Mouse (Mus musculus): Measurements from ENCODE around the gene Gan. TPM values are rescaled to one million over a fixed set of nuclear protein-coding genes. Genes with fewer than 3 reads are reported as not detected.
A peak's percentile ranks its signal among the peaks of the same experiment; 100 is the strongest.

The Gan gene
- total and polyA plus RNA-seq, 3 experiments = 5.6 to 8.7 TPM; not detected in 1

GRCm38 (mm10) chr8:117224630-117225029, 66.7 kb downstream of the Gan start:
- peak overlapping the region; percentile 69 to 80 for H3K4me3 ChIP-seq (ENCODE audit: control insufficient read depth in 1 of 2, insufficient read depth in 1 of 2, low read depth in 2 of 2, low read length in 2 of 2)
- H3K9me3 ChIP-seq (replicated peaks; ENCODE audit: insufficient read depth, low read length) = no peaks in the 10 kb centered on the region
- H3K27me3 ChIP-seq (ENCODE audit: control insufficient read depth in 1 of 2, insufficient read depth in 2 of 2, low read length in 2 of 2) = no peaks in the 10 kb centered on the region
- peak; percentile 91 for DNase-seq (ENCODE audit: low read depth, low spot score)
- TF ChIP-seq BHLHE40 (IDR thresholded peaks at IDR 0.05; ENCODE audit: borderline replicate concordance, low read depth, low read length) (no peak), ZNF384 (IDR thresholded peaks at IDR 0.05; ENCODE audit: low read depth, low read length) (0 out of 2 replicates have a peak, but pooled peaks have one; percentile 35), MXI1 (IDR thresholded peaks at IDR 0.05; ENCODE audit: low read depth, low read length) (no peak; the same call in 1 of the 2 replicates), TCF12 (IDR thresholded peaks at IDR 0.05; ENCODE audit: low read depth, low read length) (peak; percentile 38; the same call in 1 of the 2 replicates), ZMIZ1 (IDR thresholded peaks at IDR 0.05; ENCODE audit: low read depth, low read length) (no peak), CHD1 (IDR thresholded peaks at IDR 0.05; ENCODE audit: low read depth, low read length) (no peak), ETS1 (IDR thresholded peaks at IDR 0.05; ENCODE audit: low read depth, low read length) (peak; percentile 21; the same call in 1 of the 2 replicates), TBP (IDR thresholded peaks at IDR 0.05; ENCODE audit: low read depth, low read length) (peak; percentile 64), EP300 (IDR thresholded peaks at IDR 0.05; ENCODE audit: low read depth in 1 of 2, low read length in 2 of 2) (no peak), HCFC1 (IDR thresholded peaks at IDR 0.05; ENCODE audit: low read depth, low read length) (peak; percentile 71), MAX (IDR thresholded peaks at IDR 0.05; ENCODE audit: low read length) (no peak), MYC (IDR thresholded peaks at IDR 0.05; ENCODE audit: low read depth, low read length) (peak; percentile 82; the same call in 1 of the 2 replicates), MEF2A (IDR thresholded peaks at IDR 0.05; ENCODE audit: extremely low read depth, insufficient replicate concordance, low read depth, low read length, poor library complexity, severe bottlenecking) (no peak), CTCF (IDR thresholded peaks at IDR 0.05 in 2 of 3, conservative IDR thresholded peaks at IDR 0.05 in 1 of 3; ENCODE audit: control insufficient read depth in 1 of 3, insufficient read depth in 1 of 3, low read depth in 2 of 3, low read length in 3 of 3, poor library complexity in 1 of 3, severe bottlenecking in 1 of 3) (peak in 2 of 3 experiments; percentile 92 to 95), ELF1 (IDR thresholded peaks at IDR 0.05; ENCODE audit: low read depth, low read length) (peak; percentile 100), KAT2A (conservative IDR thresholded peaks at IDR 0.05; ENCODE audit: low read depth, low read length) (no peak), USF2 (IDR thresholded peaks at IDR 0.05; ENCODE audit: borderline replicate concordance in 1 of 2, insufficient read depth in 1 of 2, low read depth in 1 of 2, low read length in 2 of 2) (no peak), RAD21 (IDR thresholded peaks at IDR 0.05; ENCODE audit: low read depth, low read length) (peak; percentile 97), ZKSCAN1 (IDR thresholded peaks at IDR 0.05; ENCODE audit: low read depth, low read length) (no peak), POLR2A (IDR thresholded peaks at IDR 0.05; ENCODE audit: control insufficient read depth in 1 of 2, insufficient read depth in 1 of 2, low read depth in 1 of 2, low read length in 2 of 2, poor library complexity in 1 of 2) (peak in 1 of 2 experiments; percentile 74; a peak in 2 of 4 replicates), SIN3A (IDR thresholded peaks at IDR 0.05; ENCODE audit: low read length) (peak; percentile 96), JUND (IDR thresholded peaks at IDR 0.05; ENCODE audit: low read depth, low read length) (no peak), ZC3H11A (IDR thresholded peaks at IDR 0.05; ENCODE audit: low read depth, low read length) (peak; percentile 98), MAZ (IDR thresholded peaks at IDR 0.05; ENCODE audit: low read depth, low read length) (no peak), POLR2AphosphoS2 (IDR thresholded peaks at IDR 0.05; ENCODE audit: low read length) (no peak), E2F4 (IDR thresholded peaks at IDR 0.05; ENCODE audit: borderline replicate concordance, low read depth, low read length) (no peak), NELFE (IDR thresholded peaks at IDR 0.05; ENCODE audit: low read depth, low read length) (0 out of 2 replicates have a peak, but pooled peaks have one; percentile 29), SMC3 (IDR thresholded peaks at IDR 0.05; ENCODE audit: low read depth, low read length) (peak; percentile 99)
- peaks cover 0 to 2% of the 10 kb centered on the region in 2 experiments; a peak in 1 of 4 replicates for H3K4me1 ChIP-seq (ENCODE audit: control insufficient read depth in 1 of 2, insufficient read depth in 2 of 2, low read length in 2 of 2)
- no peaks in the 10 kb centered on the region; the same call in 1 of the 2 replicates for H3K79me2 ChIP-seq (ENCODE audit: control insufficient read depth, insufficient read depth, low read length, poor library complexity)
- peak overlapping the region; percentile 80 for H3K9ac ChIP-seq (ENCODE audit: control insufficient read depth, low read depth, low read length, poor library complexity, severe bottlenecking)
- H3K27ac ChIP-seq (ENCODE audit: control insufficient read depth, low read depth, low read length) = peak overlapping the region; percentile 43; the same call in 1 of the 2 replicates
- H3K36me3 ChIP-seq (ENCODE audit: control insufficient read depth in 1 of 2, insufficient read depth in 2 of 2, low read length in 2 of 2) = peaks cover 0 to 2% of the 10 kb centered on the region in 2 experiments; a peak in 1 of 4 replicates

Measured in MEL (cell line).